Mouse (Mus musculus): ENCODE measurements around the gene Nek2. TPM values are rescaled to one million over a fixed set of nuclear protein-coding genes. Genes with fewer than 3 reads are reported as not detected.

The Nek2 gene
- total and polyA plus RNA-seq, 2 experiments: 0.28 to 0.46 TPM

DNA sequence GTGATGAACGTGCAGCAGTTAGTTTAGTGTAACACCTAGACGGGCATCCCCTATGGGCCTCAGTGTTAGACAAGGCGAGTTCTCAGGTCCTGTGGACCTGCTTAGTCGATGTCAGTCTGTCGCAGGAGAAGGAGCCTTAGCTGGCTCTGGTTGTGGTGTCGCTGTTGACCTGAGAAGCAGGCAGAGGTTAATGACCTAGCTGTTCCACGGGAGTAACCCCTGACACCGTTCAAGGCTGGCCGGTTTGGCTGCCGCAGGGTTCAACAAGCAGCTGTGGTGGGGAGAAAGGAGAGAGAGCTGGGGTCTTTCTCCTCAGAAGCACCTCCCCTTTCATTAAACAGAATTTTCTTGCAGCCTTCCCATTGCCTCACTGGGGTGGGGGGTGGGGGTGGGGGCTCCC is 56.4 kb downstream of the Nek2 start:
- DNase-seq (ENCODE audit: extremely low read depth, low read depth, low spot score): peak; percentile 80
- H3K4me3 ChIP-seq (ENCODE audit: insufficient read depth, low read depth, low read length): no peak overlapping the region
- TF ChIP-seq CTCF (IDR thresholded peaks at IDR 0.05; ENCODE audit: low read depth, low read length) (no peak), POLR2A (IDR thresholded peaks at IDR 0.05; ENCODE audit: extremely low read depth, insufficient read depth, low read length) (no peak)
- H3K27ac ChIP-seq (replicated peaks; ENCODE audit: insufficient read depth, low read depth, low read length): no peak overlapping the region
- H3K36me3 ChIP-seq (ENCODE audit: control insufficient read depth, insufficient read depth, low read length): no peaks in the 10 kb centered on the region
- H3K9ac ChIP-seq (ENCODE audit: low read depth, low read length): no peak overlapping the region
- H3K79me2 ChIP-seq (ENCODE audit: control insufficient read depth, insufficient read depth, low read length): no peaks in the 10 kb centered on the region
- H3K27me3 ChIP-seq (ENCODE audit: control insufficient read depth, insufficient read depth, low read length): no peaks in the 10 kb centered on the region
- WGBS: 37% methylated on average over 10 of the region's 10 CpGs
- peaks cover 20% of the 10 kb centered on the region for H3K4me1 ChIP-seq (ENCODE audit: control insufficient read depth, insufficient read depth, low read length)

DNA sequence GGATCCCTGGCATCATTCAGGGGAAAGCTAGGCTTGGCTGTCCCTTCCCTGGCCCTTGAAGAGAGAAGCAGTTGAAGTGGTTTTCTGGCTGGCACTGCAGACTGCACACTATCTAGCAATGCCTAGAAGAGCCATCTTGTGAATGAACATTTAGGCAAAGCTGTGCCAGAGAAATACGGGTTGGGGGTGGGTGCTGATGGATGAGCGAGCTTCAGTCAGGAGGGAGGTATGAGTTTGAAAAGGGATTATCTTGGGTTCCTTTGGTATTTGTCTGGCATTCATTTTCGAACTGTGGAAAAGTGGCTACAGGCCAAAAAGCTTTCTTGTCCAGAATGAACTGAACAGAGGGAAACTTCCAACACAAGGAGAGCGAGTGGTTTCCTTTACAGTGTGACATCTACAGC is 57.3 kb downstream of the Nek2 start:
- peak; percentile 48 for DNase-seq (ENCODE audit: extremely low read depth, low read depth, low spot score)
- no peak overlapping the region for H3K27ac ChIP-seq (replicated peaks; ENCODE audit: insufficient read depth, low read depth, low read length)
- H3K27me3 ChIP-seq (ENCODE audit: control insufficient read depth, insufficient read depth, low read length): no peaks in the 10 kb centered on the region
- no peak for TF ChIP-seq CTCF (IDR thresholded peaks at IDR 0.05; ENCODE audit: low read depth, low read length)
- TF ChIP-seq POLR2A (IDR thresholded peaks at IDR 0.05; ENCODE audit: extremely low read depth, insufficient read depth, low read length): no peak
- H3K36me3 ChIP-seq (ENCODE audit: control insufficient read depth, insufficient read depth, low read length): no peaks in the 10 kb centered on the region
- H3K4me1 ChIP-seq (ENCODE audit: control insufficient read depth, insufficient read depth, low read length): peaks cover 21% of the 10 kb centered on the region
- H3K79me2 ChIP-seq (ENCODE audit: control insufficient read depth, insufficient read depth, low read length): no peaks in the 10 kb centered on the region
- no peak overlapping the region for H3K9ac ChIP-seq (ENCODE audit: low read depth, low read length)
- no peak overlapping the region for H3K4me3 ChIP-seq (ENCODE audit: insufficient read depth, low read depth, low read length)
- 65% methylated on average over 4 of the region's 4 CpGs for WGBS

DNA sequence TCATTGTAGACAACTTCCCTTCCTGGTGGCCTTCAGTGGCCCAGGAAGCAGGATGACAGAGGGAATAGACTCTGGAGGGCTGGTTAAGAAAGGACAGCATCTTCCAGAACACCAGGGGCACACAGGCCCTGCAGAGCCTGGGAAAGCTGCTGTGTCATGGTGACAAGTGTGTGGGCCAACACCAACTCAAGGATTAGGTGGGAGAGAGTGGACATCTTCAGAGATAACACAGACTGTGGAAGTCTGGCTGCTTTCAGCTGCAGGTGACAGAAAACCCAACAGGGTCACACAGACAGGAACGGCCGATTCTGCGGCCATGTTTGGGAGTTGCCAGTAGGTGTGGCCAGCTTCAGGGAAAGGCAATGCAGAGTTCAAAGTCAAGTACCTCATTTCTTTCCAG is 59.0 kb downstream of the Nek2 start:
- no peak overlapping the region for H3K27ac ChIP-seq (replicated peaks; ENCODE audit: insufficient read depth, low read depth, low read length)
- H3K4me1 ChIP-seq (ENCODE audit: control insufficient read depth, insufficient read depth, low read length): peaks cover 25% of the 10 kb centered on the region
- H3K9ac ChIP-seq (ENCODE audit: low read depth, low read length): no peak overlapping the region
- H3K36me3 ChIP-seq (ENCODE audit: control insufficient read depth, insufficient read depth, low read length): no peaks in the 10 kb centered on the region
- DNase-seq (ENCODE audit: extremely low read depth, low read depth, low spot score): no peak
- H3K79me2 ChIP-seq (ENCODE audit: control insufficient read depth, insufficient read depth, low read length): no peaks in the 10 kb centered on the region
- no peak overlapping the region for H3K4me3 ChIP-seq (ENCODE audit: insufficient read depth, low read depth, low read length)
- 69% methylated on average over 3 of the region's 3 CpGs for WGBS
- no peaks in the 10 kb centered on the region for H3K27me3 ChIP-seq (ENCODE audit: control insufficient read depth, insufficient read depth, low read length)
- no peak for TF ChIP-seq CTCF (IDR thresholded peaks at IDR 0.05; ENCODE audit: low read depth, low read length)
- TF ChIP-seq POLR2A (IDR thresholded peaks at IDR 0.05; ENCODE audit: extremely low read depth, insufficient read depth, low read length): no peak

DNA sequence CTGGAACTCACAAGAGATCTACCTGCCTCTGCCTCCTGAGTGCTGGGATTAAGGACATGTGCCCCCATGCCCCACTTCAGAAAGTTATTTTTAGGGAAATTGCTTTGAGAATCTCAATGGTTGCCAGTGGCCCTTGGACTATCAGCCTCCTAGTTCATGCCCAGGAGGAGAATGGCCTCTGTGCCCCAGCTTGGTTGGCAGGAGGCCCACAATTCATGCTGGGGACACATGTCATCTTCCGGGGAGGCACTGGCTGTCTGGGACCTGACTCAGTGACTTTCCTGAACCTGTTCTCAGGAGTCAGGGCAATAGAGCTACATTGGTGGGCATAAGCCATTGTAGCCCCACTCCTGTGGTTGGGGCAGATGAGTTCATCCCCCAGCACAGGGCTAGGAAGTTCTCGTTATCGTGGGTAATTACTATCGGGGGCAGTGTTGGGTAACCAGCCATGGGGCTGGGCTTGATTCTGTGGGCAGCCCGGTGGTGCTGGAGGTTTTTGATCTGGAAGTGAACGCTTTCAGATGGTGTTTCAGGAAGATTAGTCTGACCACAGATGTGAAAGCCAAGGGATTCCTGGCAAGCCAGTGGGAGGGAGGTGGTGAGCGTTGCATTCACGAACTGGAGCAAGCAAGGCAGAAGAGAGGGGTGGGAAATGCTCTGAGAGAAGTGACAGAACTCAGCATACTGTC is 59.8 kb downstream of the Nek2 start:
- no peak overlapping the region for H3K4me3 ChIP-seq (ENCODE audit: insufficient read depth, low read depth, low read length)
- TF ChIP-seq POLR2A (IDR thresholded peaks at IDR 0.05; ENCODE audit: extremely low read depth, insufficient read depth, low read length): no peak
- no peak for TF ChIP-seq CTCF (IDR thresholded peaks at IDR 0.05; ENCODE audit: low read depth, low read length)
- DNase-seq (ENCODE audit: extremely low read depth, low read depth, low spot score): peak; percentile 90
- peak overlapping the region; percentile 31 for H3K9ac ChIP-seq (ENCODE audit: low read depth, low read length)
- peaks cover 25% of the 10 kb centered on the region for H3K4me1 ChIP-seq (ENCODE audit: control insufficient read depth, insufficient read depth, low read length)
- 21% methylated on average over 8 of the region's 8 CpGs for whole genome bisulfite sequencing
- peak overlapping the region; percentile 45 for H3K27ac ChIP-seq (replicated peaks; ENCODE audit: insufficient read depth, low read depth, low read length)
- H3K79me2 ChIP-seq (ENCODE audit: control insufficient read depth, insufficient read depth, low read length): no peaks in the 10 kb centered on the region
- no peaks in the 10 kb centered on the region for H3K27me3 ChIP-seq (ENCODE audit: control insufficient read depth, insufficient read depth, low read length)
- no peaks in the 10 kb centered on the region for H3K36me3 ChIP-seq (ENCODE audit: control insufficient read depth, insufficient read depth, low read length)

DNA sequence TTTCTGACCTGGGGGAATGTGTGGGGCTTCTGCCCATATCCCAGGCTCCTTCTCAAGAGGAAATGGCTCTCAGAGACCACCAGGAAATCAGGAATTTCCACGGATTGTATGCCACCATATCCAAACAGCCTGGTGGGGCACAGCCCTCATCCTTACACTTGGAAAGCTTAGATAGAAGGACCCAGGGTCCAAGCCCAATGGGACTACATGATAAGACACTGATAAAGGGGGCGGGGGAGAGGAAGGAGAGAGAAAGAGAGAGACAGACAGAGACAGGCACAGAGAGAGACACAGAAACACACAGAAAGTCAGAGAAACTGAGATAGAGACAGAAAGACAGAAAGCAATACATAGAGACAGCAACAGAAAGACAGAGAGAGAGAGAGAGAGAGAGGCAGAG is 60.4 kb downstream of the Nek2 start:
- no peak overlapping the region for H3K4me3 ChIP-seq (ENCODE audit: insufficient read depth, low read depth, low read length)
- DNase-seq (ENCODE audit: extremely low read depth, low read depth, low spot score): no peak
- no peak for TF ChIP-seq POLR2A (IDR thresholded peaks at IDR 0.05; ENCODE audit: extremely low read depth, insufficient read depth, low read length)
- TF ChIP-seq CTCF (IDR thresholded peaks at IDR 0.05; ENCODE audit: low read depth, low read length): no peak
- H3K9ac ChIP-seq (ENCODE audit: low read depth, low read length): no peak overlapping the region
- no peaks in the 10 kb centered on the region for H3K27me3 ChIP-seq (ENCODE audit: control insufficient read depth, insufficient read depth, low read length)
- peaks cover 25% of the 10 kb centered on the region for H3K4me1 ChIP-seq (ENCODE audit: control insufficient read depth, insufficient read depth, low read length)
- WGBS: 71% methylated on average over 2 of the region's 2 CpGs
- H3K27ac ChIP-seq (replicated peaks; ENCODE audit: insufficient read depth, low read depth, low read length): no peak overlapping the region
- H3K36me3 ChIP-seq (ENCODE audit: control insufficient read depth, insufficient read depth, low read length): no peaks in the 10 kb centered on the region
- no peaks in the 10 kb centered on the region for H3K79me2 ChIP-seq (ENCODE audit: control insufficient read depth, insufficient read depth, low read length)

Other genes starting within 250 kb of the Nek2 start
- 0.28 and 0.74 TPM in 2 replicates for gene Dtl, start 245.9 kb upstream of the Nek2 start, total RNA-seq (2014; rRNA removed)
- 0.07 TPM in 2 replicates for gene Dtl, start 245.9 kb upstream of the Nek2 start, polyA plus RNA-seq (2012; rRNA removed)
- gene Ints7, start 245.8 kb upstream of the Nek2 start, total RNA-seq (2014; rRNA removed): 10.9 and 11.7 TPM in 2 replicates
- gene Ints7, start 245.8 kb upstream of the Nek2 start, polyA plus RNA-seq (2012; rRNA removed): 9.4 and 9.5 TPM in 2 replicates
- gene Lpgat1, start 103.6 kb upstream of the Nek2 start, total RNA-seq (2014; rRNA removed): 71.2 and 82.1 TPM in 2 replicates
- gene Lpgat1, start 103.6 kb upstream of the Nek2 start, polyA plus RNA-seq (2012; rRNA removed): 19.8 and 27.9 TPM in 2 replicates
- gene Slc30a1, start 85.3 kb downstream of the Nek2 start, total RNA-seq (2014; rRNA removed): 22.6 and 24.4 TPM in 2 replicates
- 11.3 and 13.6 TPM in 2 replicates for gene Slc30a1, start 85.3 kb downstream of the Nek2 start, polyA plus RNA-seq (2012; rRNA removed)
- gene Rd3, start 155.9 kb downstream of the Nek2 start, total RNA-seq (2014; rRNA removed): 0.46 and 0.54 TPM in 2 replicates
- gene Rd3, start 155.9 kb downstream of the Nek2 start, polyA plus RNA-seq (2012; rRNA removed): 1.2 and 1.6 TPM in 2 replicates